ENCODE assay signal across 13 mouse cellular contexts in the genomic region with DNA sequence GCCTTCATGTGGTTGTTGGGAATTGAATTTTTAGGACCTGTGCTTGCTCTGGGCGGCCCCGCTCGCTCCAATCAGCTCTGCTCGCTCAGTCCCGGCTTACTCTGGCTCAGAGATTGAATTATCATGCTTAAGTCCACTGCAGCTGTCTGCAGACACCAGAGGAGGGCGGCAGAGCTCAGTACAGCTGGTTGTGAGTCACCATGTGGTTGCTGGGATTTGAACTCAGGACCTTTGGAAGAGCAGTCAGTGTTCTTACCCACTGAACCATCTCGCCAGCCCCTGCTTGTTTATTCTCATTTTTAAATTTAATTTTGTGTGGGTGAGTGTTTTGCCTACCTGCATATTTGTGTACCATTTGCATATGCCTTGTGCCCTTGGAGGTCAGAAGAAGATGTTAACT. TPM values are rescaled to one million over a fixed set of nuclear protein-coding genes. Genes with fewer than 3 reads are reported as not detected.
DNase-seq lines count a peak whose midpoint lies in the region; ATAC-seq and TF ChIP-seq lines count a peak whose summit lies in the region.
"Had no signal": no experiment of that assay in that cellular context is flagged by ENCODE, and none has a peak within 500 bp of the region (broad histone marks: within the 10 kb centered on the region; RNA-seq: fewer than 3 reads in every experiment).

No protein-coding gene starts in this region.

- H3K9ac ChIP-seq in kidney, postnatal 0 days (ENCODE audit: low read depth, low read length) = no peak overlapping the region
- H3K9ac ChIP-seq: heart, embryonic 12.5 days; hindbrain, embryonic 15.5 days; midbrain, embryonic 15.5 days had no signal

- H3K4me1 ChIP-seq in kidney, postnatal 0 days (replicated peaks; ENCODE audit: insufficient read depth, low read length) = peaks cover 23% of the 10 kb centered on the region; the same call in 1 of the 2 replicates
- H3K4me1 ChIP-seq in testis, adult 2 months (ENCODE audit: control insufficient read depth, insufficient read depth, low read length) = peaks cover 20% of the 10 kb centered on the region

- peak; percentile 54 for TF ChIP-seq CTCF in kidney, postnatal 0 days (IDR thresholded peaks at IDR 0.05; ENCODE audit: low read depth)
- peak; percentile 14; the same call in 1 of the 2 replicates for TF ChIP-seq CTCF in testis, adult 2 months (IDR thresholded peaks at IDR 0.05; ENCODE audit: control insufficient read depth, insufficient read depth, insufficient replicate concordance, low read depth, low read length)

- H3K9me3 ChIP-seq in kidney, postnatal 0 days (replicated peaks; ENCODE audit: low read length) = no peaks in the 10 kb centered on the region
- H3K9me3 ChIP-seq: heart, embryonic 12.5 days; hindbrain, embryonic 15.5 days; midbrain, embryonic 15.5 days had no signal

- no peak overlapping the region for H3K27ac ChIP-seq in kidney, postnatal 0 days
- H3K27ac ChIP-seq in testis, adult 2 months (ENCODE audit: control insufficient read depth, insufficient read depth, low read depth, low read length) = no peak overlapping the region
- H3K27ac ChIP-seq: hindbrain, embryonic 15.5 days; midbrain, embryonic 15.5 days had no signal

- no peaks in the 10 kb centered on the region for H3K36me3 ChIP-seq in kidney, postnatal 0 days (ENCODE audit: insufficient read depth, low read length)
- H3K36me3 ChIP-seq in testis, adult 2 months (ENCODE audit: control insufficient read depth, insufficient read depth, low read length) = no peaks in the 10 kb centered on the region
- H3K36me3 ChIP-seq: heart, embryonic 12.5 days; hindbrain, embryonic 15.5 days; midbrain, embryonic 15.5 days had no signal

- no peak overlapping the region for H3K4me3 ChIP-seq in kidney, postnatal 0 days (replicated peaks; ENCODE audit: low read depth, low read length)
- H3K4me3 ChIP-seq in testis, adult 2 months (ENCODE audit: control insufficient read depth, low read depth, low read length) = no peak overlapping the region; the same call in 1 of the 2 replicates
- H3K4me3 ChIP-seq: heart, embryonic 12.5 days; hindbrain, embryonic 15.5 days; midbrain, embryonic 15.5 days had no signal

- ATAC-seq in kidney, postnatal 0 days (replicated peaks; ENCODE audit: low FRiP score, low read depth) = no peak
- ATAC-seq in erythroblast, adult 5-6 weeks (replicated peaks; ENCODE audit: low FRiP score, poor library complexity, severe bottlenecking) = no peak
- ATAC-seq: midbrain, embryonic 15.5 days had no signal

- WGBS in kidney, postnatal 0 days = 68% methylated on average over 7 of the region's 7 CpGs

- no peak overlapping the region for H3K4me2 ChIP-seq in kidney, postnatal 0 days (ENCODE audit: low read length)
- H3K4me2 ChIP-seq: heart, embryonic 12.5 days; hindbrain, embryonic 15.5 days; midbrain, embryonic 15.5 days had no signal

- DNase-seq in kidney, postnatal 0 days (ENCODE audit: low spot score) = peak; percentile 21
- DNase-seq in kidney, adult 11 months = no peak
- DNase-seq in testis, postnatal 10 days (ENCODE audit: low spot score) = no peak
- DNase-seq in NIH3T3 (ENCODE audit: low read depth) = peak; percentile 57
- DNase-seq in cerebellum, adult 8-10 months = no peak
- DNase-seq: cerebellum, adult 9-11 months had no signal

- no peaks in the 10 kb centered on the region for H3K27me3 ChIP-seq in kidney, postnatal 0 days (ENCODE audit: insufficient read depth, low read length)
- H3K27me3 ChIP-seq in testis, adult 2 months (ENCODE audit: control insufficient read depth, insufficient read depth, low read length) = no peaks in the 10 kb centered on the region
- H3K27me3 ChIP-seq: heart, embryonic 12.5 days; hindbrain, embryonic 15.5 days; midbrain, embryonic 15.5 days had no signal

- no peak for TF ChIP-seq POLR2A in testis, adult 2 months (IDR thresholded peaks at IDR 0.05; ENCODE audit: control insufficient read depth, low read depth, low read length)

RNA-seq across cellular contexts. Expression of gene Slc35g3, which starts 1.8 kb away (rescaled TPM):
- polyA plus RNA-seq in kidney, postnatal 0 days (2015; fragmentation: Nextera tagmentation; extraction: Ambion mirVana) = 0.17 TPM in 1 of 2 replicates, not detected in the other
- polyA plus RNA-seq in testis, adult 2 months (2012; rRNA removed) = 210 and 236 TPM in 2 replicates
- not detected in 2 replicates for total RNA-seq in erythroblast, adult 5-6 weeks (2015; ENCODE audit: low replicate concordance)
- not detected in 2 replicates for total RNA-seq in erythroblast, adult 5-6 weeks (2017; ENCODE audit: low replicate concordance)
- total RNA-seq: left cerebral cortex, adult 8-10 months had no signal
- polyA plus RNA-seq: neural tube, embryonic 14.5 days had no signal

RNA-seq across cellular contexts. Expression of gene Zbtb4, which starts 2.2 kb away (rescaled TPM):
- polyA plus RNA-seq in kidney, postnatal 0 days (2015; fragmentation: Nextera tagmentation; extraction: Ambion mirVana) = 2.7 and 3.3 TPM in 2 replicates
- polyA plus RNA-seq in testis, adult 2 months (2012; rRNA removed) = 5.1 and 6.0 TPM in 2 replicates
- total RNA-seq in erythroblast, adult 5-6 weeks (2015; ENCODE audit: low replicate concordance) = 1.7 and 1.9 TPM in 2 replicates
- 0.94 and 2.4 TPM in 2 replicates for total RNA-seq in erythroblast, adult 5-6 weeks (2017; ENCODE audit: low replicate concordance)

RNA-seq across cellular contexts. Expression of gene Polr2a, which starts 5.1 kb away (rescaled TPM):
- polyA plus RNA-seq in kidney, postnatal 0 days (2015; fragmentation: Nextera tagmentation; extraction: Ambion mirVana) = 19.0 and 21.0 TPM in 2 replicates
- polyA plus RNA-seq in testis, adult 2 months (2012; rRNA removed) = 54.7 and 75.8 TPM in 2 replicates
- total RNA-seq in erythroblast, adult 5-6 weeks (2015; ENCODE audit: low replicate concordance) = 56.5 and 58.3 TPM in 2 replicates
- total RNA-seq in erythroblast, adult 5-6 weeks (2017; ENCODE audit: low replicate concordance) = 69.5 and 76.9 TPM in 2 replicates

RNA-seq across cellular contexts. Expression of gene Chrnb1, which starts 32.2 kb away (rescaled TPM):
- polyA plus RNA-seq in kidney, postnatal 0 days (2015; fragmentation: Nextera tagmentation; extraction: Ambion mirVana) = 12.0 and 12.1 TPM in 2 replicates
- polyA plus RNA-seq in testis, adult 2 months (2012; rRNA removed) = 0.79 and 1.2 TPM in 2 replicates
- 4.0 TPM in 1 of 2 replicates, not detected in the other for total RNA-seq in erythroblast, adult 5-6 weeks (2015; ENCODE audit: low replicate concordance)
- total RNA-seq in erythroblast, adult 5-6 weeks (2017; ENCODE audit: low replicate concordance) = 0.26 TPM in 1 of 2 replicates, not detected in the other

RNA-seq across cellular contexts. Expression of gene Fgf11, which starts 38.1 kb away (rescaled TPM):
- polyA plus RNA-seq in kidney, postnatal 0 days (2015; fragmentation: Nextera tagmentation; extraction: Ambion mirVana) = 0.63 and 0.98 TPM in 2 replicates
- 2.7 and 3.2 TPM in 2 replicates for polyA plus RNA-seq in testis, adult 2 months (2012; rRNA removed)
- not detected in 2 replicates for total RNA-seq in erythroblast, adult 5-6 weeks (2015; ENCODE audit: low replicate concordance)
- total RNA-seq in erythroblast, adult 5-6 weeks (2017; ENCODE audit: low replicate concordance) = not detected in 2 replicates

Comparison
In these comparisons a context has a peak if more than half of its experiments do, and no peak if none do; other contexts are left out.
1. DNase-seq: peak in kidney, postnatal 0 days (single experiment) and NIH3T3 (single experiment); none in kidney, adult 11 months (single experiment), testis, postnatal 10 days (single experiment) and cerebellum, adult 8-10 months (single experiment).
2. RNA of gene Slc35g3, which starts 1.8 kb away (polyA plus RNA-seq): 210 to 236 TPM in testis, adult 2 months; 0.17 TPM in kidney, postnatal 0 days; every median in the first group is over 100 times any median in the second.